Mouse (Mus musculus): ENCODE measurements at regions not wholly inside any gene's neighbourhood (a gene's known extent, or its start where the extent isn't known, plus 50 kb on each side); places are given as distances from the start of the nearest gene placed in this dataset.

GRCm38 (mm10) chr4:64226635-64227034, 179.8 kb upstream of the Tnc start:
- H3K27me3 ChIP-seq (replicated peaks; ENCODE audit: control insufficient read depth, insufficient read depth, low read length), result no peaks in the 10 kb centered on the region
- ATAC-seq, result no peak
- no peak overlapping the region for H3K27ac ChIP-seq (ENCODE audit: low read length)
- H3K9me3 ChIP-seq (ENCODE audit: control insufficient read depth, low read length), result no peaks in the 10 kb centered on the region
- H3K9ac ChIP-seq (replicated peaks; ENCODE audit: low read depth, low read length), result no peak overlapping the region
- H3K36me3 ChIP-seq (ENCODE audit: control insufficient read depth, insufficient read depth), result no peaks in the 10 kb centered on the region
- no peaks in the 10 kb centered on the region for H3K4me1 ChIP-seq (replicated peaks; ENCODE audit: control insufficient read depth, insufficient read depth, low read length)
- H3K4me2 ChIP-seq (ENCODE audit: low read length), result no peak overlapping the region
- no peak overlapping the region for H3K4me3 ChIP-seq (replicated peaks; ENCODE audit: low read length)

DNA sequence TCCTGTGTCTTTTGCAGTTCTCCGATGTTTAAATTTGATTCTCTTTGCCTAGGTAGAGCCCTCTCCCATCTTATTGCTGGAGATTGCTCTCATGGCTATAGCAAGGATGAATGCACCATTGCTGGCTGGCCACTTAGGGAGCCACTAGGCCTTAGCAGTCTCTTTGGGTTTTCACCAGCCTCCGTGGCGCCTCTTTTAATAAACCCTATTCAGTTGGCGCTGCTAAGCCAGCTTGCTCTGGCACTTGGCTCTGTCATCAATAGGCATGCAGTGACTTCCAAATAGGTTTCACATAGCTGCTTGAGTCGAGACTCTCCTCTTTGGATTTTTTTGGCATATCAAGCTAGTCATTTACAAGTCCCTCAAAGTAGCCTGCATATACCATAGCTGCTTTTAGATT, 178.1 kb upstream of the Tnc start:
- Histone ChIP-seq H3K4me1 (replicated peaks; ENCODE audit: control insufficient read depth, insufficient read depth, low read length) (no peaks in the 10 kb centered on the region), H3K27me3 (replicated peaks; ENCODE audit: control insufficient read depth, insufficient read depth, low read length) (no peaks in the 10 kb centered on the region), H3K4me2 (ENCODE audit: low read length) (no peak overlapping the region), H3K9me3 (ENCODE audit: control insufficient read depth, low read length) (no peaks in the 10 kb centered on the region), H3K27ac (ENCODE audit: low read length) (no peak overlapping the region), H3K9ac (replicated peaks; ENCODE audit: low read depth, low read length) (no peak overlapping the region), H3K4me3 (replicated peaks; ENCODE audit: low read length) (no peak overlapping the region), H3K36me3 (ENCODE audit: control insufficient read depth, insufficient read depth) (no peaks in the 10 kb centered on the region)
- ATAC-seq, result peak; percentile 75
- WGBS, result 55% methylated on average over 5 of the region's 5 CpGs

DNA sequence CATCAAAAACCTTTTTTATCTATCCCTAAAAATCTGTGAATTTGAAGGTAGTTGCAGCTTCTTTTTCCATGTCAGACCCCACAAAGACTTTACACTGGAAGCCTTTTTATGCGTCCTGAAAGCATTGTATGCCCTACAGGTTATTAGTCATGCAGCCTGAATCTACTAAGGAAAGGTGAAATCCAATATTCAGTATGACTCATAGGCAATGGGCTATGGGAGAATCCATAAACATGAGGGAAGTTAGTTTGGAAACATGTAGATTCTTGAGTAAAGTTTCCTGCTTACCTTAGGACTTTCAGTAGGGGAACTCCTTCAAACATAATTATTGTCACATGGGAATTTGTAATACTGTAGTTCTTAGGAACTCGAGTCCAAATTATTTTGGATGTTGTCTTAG, 173.0 kb upstream of the Tnc start:
- no peak for ATAC-seq
- WGBS, result 83% methylated on average over 2 of the region's 2 CpGs

DNA sequence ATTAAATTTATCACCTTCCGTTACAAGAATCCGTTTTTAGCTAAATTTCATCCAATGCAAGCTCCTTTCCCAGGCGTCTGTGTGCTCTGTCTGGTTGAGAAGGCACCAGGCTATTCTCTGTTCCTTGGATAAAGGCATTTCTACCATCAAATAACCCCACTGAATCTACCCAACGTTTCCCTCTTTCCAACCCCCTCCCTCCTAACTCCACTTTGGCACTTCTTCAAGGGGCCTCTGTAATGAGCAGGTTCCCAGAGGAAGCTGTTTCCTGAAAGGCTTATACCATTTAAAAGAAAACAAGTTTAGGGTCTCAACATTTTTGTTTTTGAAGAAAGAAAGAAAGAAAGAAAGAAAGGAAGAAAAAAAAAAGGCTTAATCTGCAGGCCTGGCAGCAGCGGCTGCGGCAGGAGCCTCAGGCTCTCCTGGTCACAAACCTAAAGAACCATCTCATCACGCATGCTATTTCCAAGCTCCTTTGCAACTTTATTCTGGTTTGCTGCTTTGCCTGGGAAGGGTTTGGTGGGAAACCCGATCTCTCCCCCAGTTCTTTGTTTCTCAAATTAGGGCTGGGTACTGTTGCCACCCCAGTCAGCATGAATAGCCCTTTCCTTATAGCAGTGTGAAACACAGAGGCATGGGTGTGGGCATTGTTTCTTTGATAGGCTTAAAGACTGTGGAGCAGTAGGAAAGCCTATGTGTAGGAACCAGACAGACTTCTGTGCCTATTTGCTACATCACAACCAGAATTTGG, 160.5 kb upstream of the Tnc start:
- no peak overlapping the region for H3K4me3 ChIP-seq (replicated peaks; ENCODE audit: low read length)
- no peaks in the 10 kb centered on the region; the same call in 1 of the 2 replicates for H3K9me3 ChIP-seq (ENCODE audit: control insufficient read depth, low read length)
- H3K27ac ChIP-seq (ENCODE audit: low read length), result no peak overlapping the region; the same call in 1 of the 2 replicates
- no peaks in the 10 kb centered on the region for H3K27me3 ChIP-seq (replicated peaks; ENCODE audit: control insufficient read depth, insufficient read depth, low read length)
- peak; percentile 99 for ATAC-seq
- H3K36me3 ChIP-seq (ENCODE audit: control insufficient read depth, insufficient read depth), result no peaks in the 10 kb centered on the region
- peaks cover 2% of the 10 kb centered on the region for H3K4me1 ChIP-seq (replicated peaks; ENCODE audit: control insufficient read depth, insufficient read depth, low read length)
- H3K9ac ChIP-seq (replicated peaks; ENCODE audit: low read depth, low read length), result no peak overlapping the region
- no peak overlapping the region for H3K4me2 ChIP-seq (ENCODE audit: low read length)
- 12% methylated on average over 8 of the region's 8 CpGs for WGBS

More for the DNA sequence above, 173.0 kb upstream of the Tnc start:
- no peak overlapping the region for H3K4me2 ChIP-seq (ENCODE audit: low read length)
- H3K9me3 ChIP-seq (ENCODE audit: control insufficient read depth, low read length), result no peaks in the 10 kb centered on the region
- H3K4me1 ChIP-seq (replicated peaks; ENCODE audit: control insufficient read depth, insufficient read depth, low read length), result no peaks in the 10 kb centered on the region
- H3K9ac ChIP-seq (replicated peaks; ENCODE audit: low read depth, low read length), result no peak overlapping the region
- H3K36me3 ChIP-seq (ENCODE audit: control insufficient read depth, insufficient read depth), result no peaks in the 10 kb centered on the region
- H3K27ac ChIP-seq (ENCODE audit: low read length), result no peak overlapping the region
- H3K4me3 ChIP-seq (replicated peaks; ENCODE audit: low read length), result no peak overlapping the region
- H3K27me3 ChIP-seq (replicated peaks; ENCODE audit: control insufficient read depth, insufficient read depth, low read length), result no peaks in the 10 kb centered on the region

- 70% methylated on average over 3 of the region's 3 CpGs for WGBS
- Histone ChIP-seq H3K27ac (ENCODE audit: low read length) (no peak overlapping the region), H3K9ac (replicated peaks; ENCODE audit: low read depth, low read length) (no peak overlapping the region), H3K36me3 (ENCODE audit: control insufficient read depth, insufficient read depth) (no peaks in the 10 kb centered on the region), H3K4me1 (replicated peaks; ENCODE audit: control insufficient read depth, insufficient read depth, low read length) (peaks cover 5% of the 10 kb centered on the region), H3K9me3 (ENCODE audit: control insufficient read depth, low read length) (no peaks in the 10 kb centered on the region; the same call in 1 of the 2 replicates), H3K27me3 (replicated peaks; ENCODE audit: control insufficient read depth, insufficient read depth, low read length) (no peaks in the 10 kb centered on the region), H3K4me3 (replicated peaks; ENCODE audit: low read length) (no peak overlapping the region), H3K4me2 (ENCODE audit: low read length) (no peak overlapping the region)
- ATAC-seq, result peak; percentile 76
These were observed 154.0 kb upstream of the Tnc start for GRCm38 (mm10) chr4:64200808-64201190.

- no peak overlapping the region for H3K9ac ChIP-seq (replicated peaks; ENCODE audit: low read depth, low read length)
- H3K4me1 ChIP-seq (replicated peaks; ENCODE audit: control insufficient read depth, insufficient read depth, low read length), result peaks cover 5% of the 10 kb centered on the region
- H3K9me3 ChIP-seq (ENCODE audit: control insufficient read depth, low read length), result no peaks in the 10 kb centered on the region
- H3K27me3 ChIP-seq (replicated peaks; ENCODE audit: control insufficient read depth, insufficient read depth, low read length), result no peaks in the 10 kb centered on the region
- H3K4me2 ChIP-seq (ENCODE audit: low read length), result no peak overlapping the region
- peak; percentile 95 for ATAC-seq
- WGBS, result 2% methylated on average over 3 of the region's 3 CpGs
- H3K27ac ChIP-seq (ENCODE audit: low read length), result no peak overlapping the region
- H3K4me3 ChIP-seq (replicated peaks; ENCODE audit: low read length), result no peak overlapping the region
- H3K36me3 ChIP-seq (ENCODE audit: control insufficient read depth, insufficient read depth), result no peaks in the 10 kb centered on the region
These were observed 153.5 kb upstream of the Tnc start for GRCm38 (mm10) chr4:64200151-64200807.

DNA sequence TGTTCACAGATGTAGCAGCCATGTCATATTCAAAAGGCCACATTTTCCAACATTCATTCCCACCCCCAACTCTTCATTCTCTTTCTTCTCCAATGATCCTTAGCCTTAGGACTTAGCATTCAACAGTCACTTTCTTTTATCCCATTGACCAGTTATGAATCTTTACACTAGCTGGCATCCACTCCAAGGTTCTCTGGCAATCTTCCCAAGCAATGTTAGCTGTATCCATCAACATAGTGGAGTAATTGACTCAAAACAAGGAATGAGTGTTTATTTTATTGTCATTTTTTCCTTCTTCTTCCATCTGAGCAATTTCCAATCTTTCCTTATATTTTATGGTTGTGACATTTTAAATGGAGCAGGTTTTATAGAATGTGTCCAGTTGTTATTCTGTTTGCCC, 138.2 kb upstream of the Tnc start:
- Histone ChIP-seq H3K36me3 (ENCODE audit: control insufficient read depth, insufficient read depth) (no peaks in the 10 kb centered on the region), H3K27ac (ENCODE audit: low read length) (no peak overlapping the region), H3K9ac (replicated peaks; ENCODE audit: low read depth, low read length) (no peak overlapping the region), H3K4me1 (replicated peaks; ENCODE audit: control insufficient read depth, insufficient read depth, low read length) (no peaks in the 10 kb centered on the region), H3K4me2 (ENCODE audit: low read length) (no peak overlapping the region), H3K9me3 (ENCODE audit: control insufficient read depth, low read length) (no peaks in the 10 kb centered on the region), H3K4me3 (replicated peaks; ENCODE audit: low read length) (no peak overlapping the region), H3K27me3 (replicated peaks; ENCODE audit: control insufficient read depth, insufficient read depth, low read length) (no peaks in the 10 kb centered on the region)
- no peak for ATAC-seq

DNA sequence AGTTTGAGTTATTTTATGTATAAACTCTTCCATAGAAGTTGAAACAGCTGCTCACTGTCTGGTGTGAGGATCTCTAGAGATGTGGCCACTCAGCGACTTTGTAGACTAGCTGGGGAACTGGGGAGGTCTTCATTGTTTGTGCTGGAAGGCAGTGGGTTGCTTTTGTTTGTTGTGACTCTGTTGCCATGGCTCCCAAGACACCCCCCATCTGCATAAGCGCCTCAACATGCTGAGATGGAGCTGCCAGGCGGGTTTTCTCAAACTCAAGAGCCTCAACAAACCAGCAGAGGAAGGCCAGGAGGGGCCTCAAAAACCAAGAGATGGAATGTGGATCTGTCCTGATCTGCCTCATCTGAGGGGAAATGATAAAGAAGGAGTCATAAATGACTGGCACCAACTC, 129.1 kb upstream of the Tnc start:
- Histone ChIP-seq H3K9ac (replicated peaks; ENCODE audit: low read depth, low read length) (no peak overlapping the region), H3K9me3 (ENCODE audit: control insufficient read depth, low read length) (no peaks in the 10 kb centered on the region), H3K27ac (ENCODE audit: low read length) (no peak overlapping the region), H3K27me3 (replicated peaks; ENCODE audit: control insufficient read depth, insufficient read depth, low read length) (no peaks in the 10 kb centered on the region), H3K36me3 (ENCODE audit: control insufficient read depth, insufficient read depth) (no peaks in the 10 kb centered on the region), H3K4me3 (replicated peaks; ENCODE audit: low read length) (no peak overlapping the region), H3K4me1 (replicated peaks; ENCODE audit: control insufficient read depth, insufficient read depth, low read length) (no peaks in the 10 kb centered on the region), H3K4me2 (ENCODE audit: low read length) (no peak overlapping the region)
- WGBS, result 16% methylated on average over 3 of the region's 3 CpGs
- ATAC-seq, result no peak

DNA sequence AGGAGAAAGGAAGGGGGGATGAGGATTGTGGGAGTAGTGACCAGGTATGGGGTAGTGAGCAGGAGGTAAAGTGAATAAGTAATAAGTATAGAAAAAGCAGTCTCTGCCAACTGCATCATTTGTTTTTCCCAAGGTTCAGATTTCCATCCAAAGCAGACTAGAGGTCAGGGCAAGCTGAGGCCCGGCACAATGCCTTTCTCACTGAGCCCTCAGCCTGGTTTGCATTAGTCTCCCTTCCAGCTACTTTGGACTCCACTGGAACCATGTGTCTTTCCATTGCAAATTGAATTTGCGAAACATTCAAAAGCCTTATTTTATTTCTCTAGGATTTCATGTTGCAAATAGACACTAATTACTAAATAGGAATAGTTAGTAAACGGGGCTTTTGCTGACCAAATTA, 124.7 kb upstream of the Tnc start:
- WGBS, result 83% methylated on average over 3 of the region's 3 CpGs
- ATAC-seq, result no peak

More for the DNA sequence above, 124.7 kb upstream of the Tnc start:
- Histone ChIP-seq H3K27ac (ENCODE audit: low read length) (no peak overlapping the region), H3K9ac (replicated peaks; ENCODE audit: low read depth, low read length) (no peak overlapping the region), H3K4me1 (replicated peaks; ENCODE audit: control insufficient read depth, insufficient read depth, low read length) (no peaks in the 10 kb centered on the region), H3K9me3 (ENCODE audit: control insufficient read depth, low read length) (no peaks in the 10 kb centered on the region), H3K27me3 (replicated peaks; ENCODE audit: control insufficient read depth, insufficient read depth, low read length) (no peaks in the 10 kb centered on the region), H3K36me3 (ENCODE audit: control insufficient read depth, insufficient read depth) (no peaks in the 10 kb centered on the region), H3K4me3 (replicated peaks; ENCODE audit: low read length) (no peak overlapping the region), H3K4me2 (ENCODE audit: low read length) (no peak overlapping the region)

Data from forebrain, embryonic 16.5 days (tissue).